Mouse (Mus musculus): ENCODE measurements around the gene Chfr. TPM values are rescaled to one million over a fixed set of nuclear protein-coding genes. Genes with fewer than 3 reads are reported as not detected.
A peak's percentile ranks its signal among the peaks of the same experiment; 100 is the strongest.

The Chfr gene
- polyA plus RNA-seq, 2 experiments: 15.8 to 18.3 TPM

GRCm38 (mm10) chr5:110139325-110139724 is 3.7 kb downstream of the Chfr start:
- TF ChIP-seq EP300 (IDR thresholded peaks at IDR 0.05; ENCODE audit: low read depth) (no peak), CTCF (IDR thresholded peaks at IDR 0.05; ENCODE audit: low read depth) (no peak)
- H3K9me3 ChIP-seq (ENCODE audit: control insufficient read depth, low read length): no peaks in the 10 kb centered on the region
- WGBS (ENCODE audit: insufficient replicate concordance): 82% methylated on average over 3 of the region's 3 CpGs
- DNase-seq (ENCODE audit: low read depth in 3 of 3, low spot score in 3 of 3): no peak
- H3K27me3 ChIP-seq (ENCODE audit: control insufficient read depth, insufficient read depth, low read length): no peaks in the 10 kb centered on the region
- H3K4me3 ChIP-seq (ENCODE audit: insufficient read depth in 1 of 2, low read depth in 2 of 2, low read length in 2 of 2): no peak overlapping the region
- H3K4me1 ChIP-seq (replicated peaks; ENCODE audit: control insufficient read depth in 2 of 2, insufficient read depth in 2 of 2, low read length in 1 of 2): peaks cover 3% of the 10 kb centered on the region in 2 experiments; a peak in 3 of 4 replicates
- H3K9ac ChIP-seq (replicated peaks): no peak overlapping the region
- no peak overlapping the region for H3K4me2 ChIP-seq (ENCODE audit: low read depth)
- no peak for ATAC-seq (ENCODE audit: insufficient read depth)
- H3K27ac ChIP-seq: no peak overlapping the region
- H3K36me3 ChIP-seq (replicated peaks; ENCODE audit: control insufficient read depth, insufficient read depth, low read depth): peaks cover 12% of the 10 kb centered on the region

GRCm38 (mm10) chr5:110140424-110140823 is 4.8 kb downstream of the Chfr start:
- Histone ChIP-seq H3K4me3 (ENCODE audit: insufficient read depth in 1 of 2, low read depth in 2 of 2, low read length in 2 of 2) (no peak overlapping the region), H3K36me3 (replicated peaks; ENCODE audit: control insufficient read depth, insufficient read depth, low read depth) (peaks cover 21% of the 10 kb centered on the region), H3K4me2 (ENCODE audit: low read depth) (no peak overlapping the region), H3K27ac (no peak overlapping the region), H3K4me1 (replicated peaks; ENCODE audit: control insufficient read depth in 2 of 2, insufficient read depth in 2 of 2, low read length in 1 of 2) (no peaks in the 10 kb centered on the region; a peak in 2 of 4 replicates), H3K9ac (replicated peaks) (no peak overlapping the region), H3K9me3 (ENCODE audit: control insufficient read depth, low read length) (no peaks in the 10 kb centered on the region), H3K27me3 (ENCODE audit: control insufficient read depth, insufficient read depth, low read length) (no peaks in the 10 kb centered on the region)
- no peak for ATAC-seq (ENCODE audit: insufficient read depth)
- TF ChIP-seq EP300 (IDR thresholded peaks at IDR 0.05; ENCODE audit: low read depth) (no peak), CTCF (IDR thresholded peaks at IDR 0.05; ENCODE audit: low read depth) (no peak)
- no peak for DNase-seq (ENCODE audit: low read depth in 3 of 3, low spot score in 3 of 3)
- WGBS (ENCODE audit: insufficient replicate concordance): 73% methylated on average over 7 of the region's 7 CpGs

- 74% methylated on average over 2 of the region's 2 CpGs for WGBS (ENCODE audit: insufficient replicate concordance)
- no peaks in the 10 kb centered on the region for H3K27me3 ChIP-seq (ENCODE audit: control insufficient read depth, insufficient read depth, low read length)
- no peak overlapping the region for H3K27ac ChIP-seq
- DNase-seq (ENCODE audit: low read depth in 3 of 3, low spot score in 3 of 3): no peak
- 0 out of 2 replicates have a peak, but pooled peaks have one; percentile 11 for ATAC-seq (ENCODE audit: insufficient read depth)
- no peak overlapping the region for H3K4me3 ChIP-seq (ENCODE audit: insufficient read depth in 1 of 2, low read depth in 2 of 2, low read length in 2 of 2)
- TF ChIP-seq CTCF (IDR thresholded peaks at IDR 0.05; ENCODE audit: low read depth) (no peak), EP300 (IDR thresholded peaks at IDR 0.05; ENCODE audit: low read depth) (no peak)
- H3K36me3 ChIP-seq (replicated peaks; ENCODE audit: control insufficient read depth, insufficient read depth, low read depth): peaks cover 31% of the 10 kb centered on the region
- H3K9ac ChIP-seq (replicated peaks): no peak overlapping the region
- no peaks in the 10 kb centered on the region for H3K4me1 ChIP-seq (replicated peaks; ENCODE audit: control insufficient read depth in 2 of 2, insufficient read depth in 2 of 2, low read length in 1 of 2)
- no peaks in the 10 kb centered on the region for H3K9me3 ChIP-seq (ENCODE audit: control insufficient read depth, low read length)
- H3K4me2 ChIP-seq (ENCODE audit: low read depth): no peak overlapping the region
These were observed 6.7 kb downstream of the Chfr start for GRCm38 (mm10) chr5:110142309-110142708.

GRCm38 (mm10) chr5:110143007-110143406 is 7.4 kb downstream of the Chfr start:
- ATAC-seq (ENCODE audit: insufficient read depth) (no peak), DNase-seq (ENCODE audit: low read depth in 3 of 3, low spot score in 3 of 3) (no peak)
- Histone ChIP-seq H3K27ac (no peak overlapping the region), H3K4me1 (replicated peaks; ENCODE audit: control insufficient read depth in 2 of 2, insufficient read depth in 2 of 2, low read length in 1 of 2) (no peaks in the 10 kb centered on the region), H3K4me2 (ENCODE audit: low read depth) (no peak overlapping the region), H3K4me3 (ENCODE audit: insufficient read depth in 1 of 2, low read depth in 2 of 2, low read length in 2 of 2) (no peak overlapping the region), H3K9me3 (ENCODE audit: control insufficient read depth, low read length) (no peaks in the 10 kb centered on the region), H3K9ac (replicated peaks) (no peak overlapping the region), H3K27me3 (ENCODE audit: control insufficient read depth, insufficient read depth, low read length) (no peaks in the 10 kb centered on the region), H3K36me3 (replicated peaks; ENCODE audit: control insufficient read depth, insufficient read depth, low read depth) (peaks cover 34% of the 10 kb centered on the region)
- WGBS (ENCODE audit: insufficient replicate concordance): 83% methylated on average over 5 of the region's 5 CpGs
- TF ChIP-seq CTCF (IDR thresholded peaks at IDR 0.05; ENCODE audit: low read depth) (peak; percentile 50), EP300 (IDR thresholded peaks at IDR 0.05; ENCODE audit: low read depth) (no peak)

- no peak overlapping the region for H3K4me3 ChIP-seq (ENCODE audit: insufficient read depth in 1 of 2, low read depth in 2 of 2, low read length in 2 of 2)
- H3K9me3 ChIP-seq (ENCODE audit: control insufficient read depth, low read length): no peaks in the 10 kb centered on the region
- TF ChIP-seq CTCF (IDR thresholded peaks at IDR 0.05; ENCODE audit: low read depth) (no peak), EP300 (IDR thresholded peaks at IDR 0.05; ENCODE audit: low read depth) (no peak)
- H3K4me2 ChIP-seq (ENCODE audit: low read depth): no peak overlapping the region
- peaks cover 17% of the 10 kb centered on the region for H3K36me3 ChIP-seq (replicated peaks; ENCODE audit: control insufficient read depth, insufficient read depth, low read depth)
- DNase-seq (ENCODE audit: low read depth in 3 of 3, low spot score in 3 of 3): no peak
- no peak overlapping the region for H3K27ac ChIP-seq
- no peak overlapping the region for H3K9ac ChIP-seq (replicated peaks)
- ATAC-seq (ENCODE audit: insufficient read depth): no peak
- 84% methylated on average over 4 of the region's 4 CpGs for WGBS (ENCODE audit: insufficient replicate concordance)
- H3K27me3 ChIP-seq (ENCODE audit: control insufficient read depth, insufficient read depth, low read length): no peaks in the 10 kb centered on the region
- no peaks in the 10 kb centered on the region for H3K4me1 ChIP-seq (replicated peaks; ENCODE audit: control insufficient read depth in 2 of 2, insufficient read depth in 2 of 2, low read length in 1 of 2)
These were observed 33.7 kb downstream of the Chfr start for GRCm38 (mm10) chr5:110169374-110169773.

All from liver, embryonic 14.5 days (tissue).